Mouse (Mus musculus) spleen, adult 12 weeks (tissue): ENCODE data around the gene Agl.
"Not testable (repeated sequence)": the region's sequence is repeated elsewhere in the genome, so short reads cannot be mapped to it uniquely, and the experiment has no call there.

Source experiments
- DNase-seq: peaks from one replicate; pipeline ENCODE4 v3.0.0; 2022; ENCODE audit warnings: low spot score

Agl gene

GRCm38 (mm10) chr3:116816674-116817215 is 8.8 kb upstream of the Agl start:
- no peak for DNase-seq

DNA sequence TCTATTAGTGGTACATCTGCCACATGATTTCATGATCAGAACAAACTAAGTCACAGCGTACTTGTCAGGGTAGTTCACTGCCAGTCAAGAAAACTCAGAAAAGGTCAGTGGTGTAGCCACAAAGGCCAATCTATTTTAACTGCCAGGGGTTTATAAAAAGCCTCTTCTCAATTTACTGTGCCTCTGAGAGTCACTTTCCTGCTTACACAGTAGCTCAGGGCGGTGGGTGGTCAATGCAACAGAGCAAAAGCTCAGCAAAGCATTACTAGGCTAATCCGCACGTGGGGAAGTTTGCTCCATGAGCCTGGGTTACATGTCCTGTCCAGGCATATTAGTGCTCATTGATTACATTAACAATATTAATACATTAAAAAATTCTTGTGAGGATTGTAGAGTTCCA is 8.0 kb upstream of the Agl start:
- DNase-seq = no peak

- no peak for DNase-seq
Observed at GRCm38 (mm10) chr3:116815305-116815797, 7.4 kb upstream of the Agl start.

DNA sequence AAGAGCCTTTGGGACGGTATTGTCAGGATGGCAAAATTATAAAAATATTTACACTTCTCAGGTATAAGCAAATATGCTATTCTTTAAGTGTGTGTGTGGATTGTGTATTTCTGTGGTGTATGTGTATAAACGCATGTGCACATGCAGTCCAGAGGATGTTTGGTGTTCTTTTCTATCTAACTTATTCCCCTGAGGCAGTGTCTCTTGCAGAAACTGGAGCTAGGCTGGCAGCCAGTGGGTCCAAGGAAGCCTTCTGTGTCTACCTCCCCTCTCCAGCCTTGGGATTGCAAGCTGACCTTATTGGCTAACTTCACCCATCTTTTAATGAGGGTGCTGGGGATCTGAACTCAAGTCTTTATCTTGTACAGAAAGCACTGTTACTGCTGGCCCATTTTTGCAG is 5.0 kb upstream of the Agl start:
- no peak for DNase-seq

DNA sequence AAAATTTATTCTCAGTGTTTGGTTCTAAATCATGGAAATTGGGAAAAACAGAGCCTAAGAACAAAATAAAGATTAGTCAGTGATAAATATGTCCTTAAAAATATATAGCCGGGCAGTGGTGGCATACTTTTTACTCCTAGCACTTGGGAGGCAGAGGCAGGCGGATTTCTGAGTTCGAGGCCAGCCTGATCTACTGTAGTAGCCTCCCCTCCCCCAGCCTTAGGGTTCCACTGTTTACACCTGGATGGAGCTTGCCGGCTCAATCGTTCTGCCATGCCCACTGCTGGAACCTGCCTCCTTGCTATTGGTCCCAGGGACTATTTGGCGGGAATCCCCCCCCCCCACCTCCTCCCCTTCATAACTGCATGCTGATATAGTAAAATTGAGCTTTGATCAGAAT is 2.4 kb upstream of the Agl start:
- DNase-seq = not testable (repeated sequence)

DNA sequence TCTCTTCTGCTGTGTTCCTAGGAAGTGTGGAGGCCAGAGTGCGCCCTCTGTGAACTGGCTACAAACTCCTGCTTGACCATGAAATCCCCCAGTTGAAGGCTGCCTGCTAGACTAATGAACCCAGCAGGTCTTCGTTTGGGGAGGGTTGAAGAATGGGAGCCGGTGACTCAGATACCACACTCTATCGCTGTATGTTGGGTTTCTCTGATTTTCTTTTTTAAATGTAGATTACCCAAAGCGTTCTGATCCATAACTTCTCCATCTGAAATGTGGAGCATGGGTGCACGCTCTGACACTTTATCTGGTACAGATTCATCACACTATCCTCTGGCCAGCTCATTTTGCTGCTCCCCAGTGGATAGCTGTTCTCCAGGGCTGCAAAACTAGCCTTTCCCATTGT is 1.3 kb upstream of the Agl start:
- no peak for DNase-seq

GRCm38 (mm10) chr3:116808507-116809217 is 696 bp upstream of the Agl start:
- no peak for DNase-seq

- no peak for DNase-seq
Observed at GRCm38 (mm10) chr3:116805866-116806265, 2.1 kb downstream of the Agl start.

- no peak for DNase-seq
Observed at GRCm38 (mm10) chr3:116804746-116805285, 3.1 kb downstream of the Agl start.

DNA sequence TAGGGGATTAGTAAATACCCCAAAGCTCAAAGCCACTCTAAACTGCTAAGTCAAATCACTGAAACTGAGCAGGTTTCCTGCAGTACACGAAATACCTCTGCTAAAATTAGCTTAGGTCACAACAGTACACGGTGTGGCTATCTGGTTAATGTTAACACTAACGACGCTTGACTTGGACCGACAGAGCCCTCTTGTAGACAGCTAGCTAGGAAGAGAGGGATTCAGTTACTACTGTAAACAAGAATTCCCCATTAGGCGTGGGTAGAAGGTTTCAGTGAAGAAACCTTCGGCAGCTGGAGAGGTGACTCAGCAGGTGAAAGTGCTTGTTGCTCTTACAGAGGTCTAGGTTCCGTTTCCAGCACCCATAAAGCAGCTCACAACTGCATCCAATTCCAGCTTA is 6.2 kb downstream of the Agl start:
- DNase-seq = no peak

GRCm38 (mm10) chr3:116798821-116799510 is 9.0 kb downstream of the Agl start:
- no peak for DNase-seq

DNA sequence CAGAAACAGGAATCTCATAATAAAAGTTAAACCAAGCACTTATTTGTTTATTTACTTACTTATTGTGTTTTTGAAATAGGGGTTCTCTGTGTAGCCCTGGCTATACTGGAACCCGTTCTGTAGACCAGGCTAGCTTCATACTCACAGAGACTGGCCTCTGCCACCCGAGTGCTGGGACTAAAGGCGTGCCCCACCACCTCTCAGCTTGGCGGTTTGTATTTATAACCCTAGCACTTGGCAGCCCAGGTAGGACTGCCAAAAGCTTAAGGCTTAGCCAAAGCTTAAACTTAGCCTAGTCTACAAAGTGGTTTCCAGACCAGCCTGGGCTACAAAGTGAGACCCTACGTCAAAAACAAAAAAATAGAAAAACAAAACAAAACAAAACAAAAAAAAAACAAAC is 19.1 kb downstream of the Agl start:
- DNase-seq = no peak

DNA sequence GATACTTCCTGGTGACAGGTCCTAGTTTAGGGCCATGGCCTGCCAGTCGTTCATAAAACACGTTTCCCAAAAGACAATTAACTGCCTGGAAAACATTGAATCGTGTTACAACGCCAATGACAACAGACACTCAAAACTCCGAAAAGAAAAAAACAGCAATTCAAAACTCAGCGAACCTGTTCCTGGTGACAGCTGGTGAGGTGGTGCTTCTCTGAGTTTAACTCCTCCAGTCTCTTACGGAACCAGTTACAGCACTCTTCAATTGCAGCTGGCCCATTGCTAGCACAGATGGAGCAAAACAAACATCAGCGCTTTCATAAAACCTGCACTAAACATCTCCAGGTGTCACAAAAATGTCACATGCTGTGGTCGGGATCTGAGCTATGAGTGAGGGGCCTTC is 21.4 kb downstream of the Agl start:
- DNase-seq = no peak

GRCm38 (mm10) chr3:116785820-116786219 is 22.1 kb downstream of the Agl start:
- DNase-seq = no peak

- no peak for DNase-seq
Observed at GRCm38 (mm10) chr3:116784811-116785210, 23.2 kb downstream of the Agl start.

DNA sequence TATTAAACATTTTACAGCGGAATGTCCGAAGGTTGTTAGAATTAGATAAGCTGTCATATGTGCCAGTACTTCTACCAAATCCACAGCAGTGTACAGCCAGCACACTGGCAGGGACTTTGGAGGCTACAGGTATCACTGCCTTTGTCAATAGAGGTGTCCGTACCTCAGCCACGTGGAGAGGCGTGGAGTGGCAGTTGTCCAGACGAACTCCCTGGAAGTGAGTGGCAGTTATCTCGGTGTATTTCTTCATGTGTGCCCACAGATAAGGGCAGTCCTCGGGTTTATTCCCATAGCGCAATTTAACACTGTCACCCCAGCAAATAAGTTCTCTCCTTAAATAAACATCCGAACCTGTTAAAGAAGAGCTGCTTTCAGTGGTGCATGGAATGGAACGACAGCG is 23.7 kb downstream of the Agl start:
- DNase-seq = no peak

DNA sequence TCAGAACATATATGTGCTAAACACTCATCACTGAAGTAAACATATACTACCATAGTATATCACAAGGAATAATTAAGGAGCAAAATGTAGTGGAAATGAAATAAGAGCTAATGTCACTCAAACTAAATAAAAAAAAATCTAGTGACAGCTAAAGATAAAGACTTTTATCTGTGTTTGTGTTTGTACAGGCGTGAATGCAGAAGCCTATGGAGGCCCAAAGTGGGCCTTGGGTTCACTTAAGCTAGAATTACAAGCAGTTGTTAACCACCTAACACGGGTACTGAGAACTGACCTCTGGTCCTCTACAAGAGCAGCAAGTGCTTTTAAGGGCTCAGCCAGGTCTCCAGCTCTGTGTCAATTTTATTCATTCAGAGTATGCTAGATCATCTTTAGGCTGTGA is 31.0 kb downstream of the Agl start:
- no peak for DNase-seq

DNA sequence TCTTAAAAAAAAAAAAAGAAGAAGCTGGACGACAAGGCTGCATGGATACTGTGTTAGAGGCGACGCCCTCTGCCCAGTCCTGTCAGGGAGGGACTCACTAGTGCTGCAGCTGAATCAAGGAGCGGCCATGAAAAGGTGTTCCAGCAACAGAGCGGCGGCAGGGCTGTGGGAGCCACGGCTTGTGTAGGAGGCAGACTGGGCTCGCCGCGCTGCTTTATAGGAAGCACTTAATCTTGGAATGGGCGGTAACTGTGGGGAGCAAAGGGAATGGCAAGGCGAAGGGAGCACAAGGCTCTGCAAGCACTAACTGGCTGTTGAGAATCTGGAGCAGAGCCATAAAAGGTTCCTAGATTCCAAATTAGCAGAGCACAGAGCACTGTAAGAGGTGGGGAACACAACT is 34.1 kb downstream of the Agl start:
- DNase-seq = no peak

DNA sequence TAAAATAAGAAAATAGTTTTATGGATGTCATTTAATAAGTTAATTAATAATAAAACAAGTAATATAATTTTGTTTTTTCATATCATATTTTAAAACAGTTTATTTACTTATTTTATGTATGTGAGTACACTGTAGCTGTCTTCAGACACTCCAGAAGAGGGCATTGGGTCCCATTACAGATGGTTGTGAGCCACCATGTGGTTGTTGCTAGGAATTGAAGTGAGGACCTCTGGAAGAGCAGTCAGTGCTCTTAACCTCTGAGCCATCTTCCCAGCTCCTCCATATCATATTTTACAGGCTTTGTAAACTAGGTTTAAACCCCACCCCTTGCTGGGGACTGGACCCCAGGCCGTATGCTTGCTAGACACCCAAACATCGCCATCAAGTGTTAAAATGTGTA is 36.4 kb downstream of the Agl start:
- DNase-seq = no peak

DNA sequence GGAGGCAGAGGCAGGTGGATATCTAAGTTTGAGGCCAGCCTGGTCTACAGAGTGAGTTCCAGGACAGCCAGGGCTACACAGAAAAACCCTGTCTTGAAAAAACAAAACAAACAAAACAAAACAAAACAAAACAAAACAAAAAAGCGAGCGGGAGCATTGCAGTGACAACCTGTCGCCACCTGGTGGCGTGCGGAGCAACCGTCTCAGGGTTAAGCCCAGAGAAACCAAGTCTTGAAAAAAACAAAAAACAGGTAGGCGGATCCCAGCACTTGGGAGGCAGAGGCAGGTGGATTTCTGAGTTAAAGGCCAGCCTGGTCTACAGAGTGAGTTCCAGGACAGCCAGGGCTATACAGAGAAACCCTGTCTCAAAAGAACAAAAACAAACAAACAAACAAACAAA is 41.0 kb downstream of the Agl start:
- DNase-seq = peak; percentile 17

GRCm38 (mm10) chr3:116752818-116753217 is 55.1 kb downstream of the Agl start:
- DNase-seq = no peak

- peak; percentile 30 for DNase-seq
Observed at GRCm38 (mm10) chr3:116751191-116751860, 56.6 kb downstream of the Agl start.
